Mouse (Mus musculus) intestine, embryonic 16.5 days (tissue): Measurements from ENCODE around the gene Trabd2b. TPM values are rescaled to one million over a fixed set of nuclear protein-coding genes. Genes with fewer than 3 reads are reported as not detected.

Experiments
- ATAC-seq: fragments of 200-750 bp; cut with Nextera tagmentation; 2 replicates; pipeline ENCODE4 v1.8.0; 2017; ENCODE audit warnings: moderate TSS enrichment, moderate library complexity
- H3K27ac ChIP-seq: fragments of 300-500 bp; sonication (generic); 2 replicates; pipeline ENCODE4 v1.5.1; 2014; ENCODE audit warnings: mild to moderate bottlenecking, low read length
- H3K27me3 ChIP-seq: fragments of 300-500 bp; sonication (generic); replicated peaks from 2 replicates; pipeline ENCODE4 v1.6.1; 2014; ENCODE audit warnings: low read length, control low read depth, mixed read lengths; ENCODE audit not compliant: control insufficient read depth, insufficient read depth
- H3K36me3 ChIP-seq: fragments of 300-500 bp; sonication (generic); 2 replicates; pipeline ENCODE4 v1.6.1; 2014; ENCODE audit warnings: low read length, control low read depth; ENCODE audit not compliant: control insufficient read depth, insufficient read depth
- H3K4me1 ChIP-seq: fragments of 300-500 bp; sonication (generic); 2 replicates; pipeline ENCODE4 v1.6.1; 2014; ENCODE audit warnings: low read length, control low read depth, mixed read lengths; ENCODE audit not compliant: control insufficient read depth, insufficient read depth
- H3K4me2 ChIP-seq: fragments of 300-500 bp; sonication (generic); 2 replicates; pipeline ENCODE4 v1.6.1; 2014; ENCODE audit warnings: low read depth, low read length, control low read depth
- H3K4me3 ChIP-seq: fragments of 300-500 bp; sonication (generic); 2 replicates; pipeline ENCODE4 v1.5.1; 2014; ENCODE audit warnings: mild to moderate bottlenecking, low read length
- H3K9ac ChIP-seq: fragments of 300-500 bp; sonication (generic); 2 replicates; pipeline ENCODE4 v1.6.1; 2014; ENCODE audit warnings: low read depth, low read length
- H3K9me3 ChIP-seq: fragments of 300-500 bp; sonication (generic); 2 replicates; pipeline ENCODE4 v1.6.1; 2016; ENCODE audit warnings: low read length, control low read depth; ENCODE audit not compliant: control insufficient read depth
- WGBS: fragments of 180-500 bp; shearing (Covaris S2); extraction: QIAGEN DNeasy Blood & Tissue Kit; methylation state at CpG from one replicate; pipeline ENCODE4 v1.1.7; 2014; 5-methylcytosine and 5-hydroxymethylcytosine counted together
- polyA plus RNA-seq: library from polyadenylated mRNA; unstranded; fragments of >200 nt; fragmentation: Nextera tagmentation; extraction: Ambion mirVana; gene quantifications from 2 replicates; pipeline ENCODE4 v1.2.1, GENCODE M21; 2015

Trabd2b gene
- polyA plus RNA-seq, 1 experiment from 2014 or later, result 0.37 TPM

- H3K27ac ChIP-seq, result no peak overlapping the region
- no peak overlapping the region for H3K4me2 ChIP-seq
- no peak for ATAC-seq
- H3K27me3 ChIP-seq, result no peaks in the 10 kb centered on the region
- no peaks in the 10 kb centered on the region for H3K4me1 ChIP-seq
- no peaks in the 10 kb centered on the region for H3K9me3 ChIP-seq
- no peak overlapping the region for H3K4me3 ChIP-seq
- WGBS, result 73% methylated on average over 6 of the region's 6 CpGs
- no peak overlapping the region for H3K9ac ChIP-seq
- no peaks in the 10 kb centered on the region for H3K36me3 ChIP-seq
Observed at GRCm38 (mm10) chr4:114531591-114531990, 125.1 kb downstream of the Trabd2b start.

- H3K27ac ChIP-seq, result no peak overlapping the region
- no peak overlapping the region for H3K9ac ChIP-seq
- no peak overlapping the region for H3K4me2 ChIP-seq
- no peaks in the 10 kb centered on the region for H3K36me3 ChIP-seq
- no peak overlapping the region for H3K4me3 ChIP-seq
- H3K4me1 ChIP-seq, result no peaks in the 10 kb centered on the region
- no peak for ATAC-seq
- WGBS, result 71% methylated on average over 4 of the region's 4 CpGs
- H3K27me3 ChIP-seq, result no peaks in the 10 kb centered on the region
- H3K9me3 ChIP-seq, result no peaks in the 10 kb centered on the region
Observed at GRCm38 (mm10) chr4:114533894-114534754, 127.6 kb downstream of the Trabd2b start.

- H3K4me3 ChIP-seq, result no peak overlapping the region
- H3K9me3 ChIP-seq, result no peaks in the 10 kb centered on the region
- ATAC-seq, result no peak
- no peaks in the 10 kb centered on the region for H3K36me3 ChIP-seq
- H3K4me2 ChIP-seq, result no peak overlapping the region
- H3K4me1 ChIP-seq, result no peaks in the 10 kb centered on the region
- H3K27ac ChIP-seq, result no peak overlapping the region
- no peaks in the 10 kb centered on the region for H3K27me3 ChIP-seq
- no peak overlapping the region for H3K9ac ChIP-seq
- WGBS, result 74% methylated on average over 6 of the region's 6 CpGs
Observed at GRCm38 (mm10) chr4:114537376-114537974, 131.0 kb downstream of the Trabd2b start.

GRCm38 (mm10) chr4:114540031-114540430 lies 133.5 kb downstream of the Trabd2b start:
- Histone ChIP-seq H3K4me2 (no peak overlapping the region), H3K9me3 (no peaks in the 10 kb centered on the region), H3K4me3 (no peak overlapping the region), H3K27ac (no peak overlapping the region), H3K27me3 (no peaks in the 10 kb centered on the region), H3K36me3 (no peaks in the 10 kb centered on the region), H3K9ac (no peak overlapping the region), H3K4me1 (no peaks in the 10 kb centered on the region)
- no peak for ATAC-seq
- WGBS, result 88% methylated on average over 7 of the region's 7 CpGs

DNA sequence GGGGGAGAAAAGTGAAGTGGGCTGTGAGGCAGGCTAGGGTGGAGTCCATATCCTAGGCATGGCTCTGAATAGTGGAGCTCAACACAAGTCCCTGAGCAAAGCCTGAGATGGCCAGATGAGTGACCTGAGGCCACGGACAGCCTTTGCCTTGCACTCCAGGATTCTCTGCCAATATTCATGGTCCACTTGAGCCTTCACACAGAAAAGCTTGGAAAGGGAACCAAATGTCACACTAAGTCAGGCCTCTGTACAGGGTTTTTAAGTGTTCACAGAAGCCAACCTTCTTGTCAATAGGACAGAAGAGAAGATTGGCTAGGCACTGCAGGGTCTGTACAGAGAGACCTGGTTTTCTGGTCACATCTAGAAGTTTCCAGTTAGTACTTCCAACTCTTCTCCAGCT lies 134.7 kb downstream of the Trabd2b start:
- Histone ChIP-seq H3K9me3 (no peaks in the 10 kb centered on the region), H3K27ac (no peak overlapping the region), H3K36me3 (no peaks in the 10 kb centered on the region), H3K4me1 (no peaks in the 10 kb centered on the region), H3K4me2 (no peak overlapping the region), H3K4me3 (no peak overlapping the region), H3K9ac (no peak overlapping the region), H3K27me3 (no peaks in the 10 kb centered on the region)
- 95% methylated on average over 1 of the region's 1 CpGs for WGBS
- ATAC-seq, result no peak

DNA sequence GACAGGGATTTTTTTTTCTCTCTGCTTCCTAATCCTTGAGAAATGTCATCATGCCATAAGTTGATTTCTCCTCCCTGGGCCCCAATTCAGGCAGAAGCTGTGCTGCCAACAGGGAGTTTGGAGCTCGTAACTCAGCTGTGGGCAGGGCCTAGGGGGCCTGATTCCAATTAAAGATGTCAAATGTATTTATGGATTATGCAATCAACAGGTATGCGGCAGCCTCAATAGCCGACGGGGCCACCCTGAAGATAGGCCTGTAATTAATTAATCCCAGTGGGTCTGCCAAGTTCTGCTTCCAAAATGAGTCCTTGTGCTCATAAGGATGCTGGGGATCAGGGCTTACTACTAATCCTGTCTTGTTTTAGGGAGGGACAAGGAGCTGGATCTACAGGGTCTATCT lies 135.6 kb downstream of the Trabd2b start:
- Histone ChIP-seq H3K27ac (no peak overlapping the region), H3K9ac (no peak overlapping the region), H3K27me3 (no peaks in the 10 kb centered on the region), H3K9me3 (no peaks in the 10 kb centered on the region), H3K4me3 (no peak overlapping the region), H3K36me3 (no peaks in the 10 kb centered on the region), H3K4me2 (no peak overlapping the region), H3K4me1 (no peaks in the 10 kb centered on the region)
- WGBS, result 61% methylated on average over 4 of the region's 4 CpGs
- no peak for ATAC-seq

- Histone ChIP-seq H3K4me3 (no peak overlapping the region), H3K27me3 (no peaks in the 10 kb centered on the region), H3K9me3 (no peaks in the 10 kb centered on the region), H3K27ac (no peak overlapping the region), H3K4me2 (no peak overlapping the region), H3K4me1 (no peaks in the 10 kb centered on the region), H3K36me3 (no peaks in the 10 kb centered on the region), H3K9ac (no peak overlapping the region)
- peak; percentile 80 for ATAC-seq
- WGBS, result 66% methylated on average over 3 of the region's 3 CpGs
Observed at GRCm38 (mm10) chr4:114545481-114546200, 139.1 kb downstream of the Trabd2b start.

DNA sequence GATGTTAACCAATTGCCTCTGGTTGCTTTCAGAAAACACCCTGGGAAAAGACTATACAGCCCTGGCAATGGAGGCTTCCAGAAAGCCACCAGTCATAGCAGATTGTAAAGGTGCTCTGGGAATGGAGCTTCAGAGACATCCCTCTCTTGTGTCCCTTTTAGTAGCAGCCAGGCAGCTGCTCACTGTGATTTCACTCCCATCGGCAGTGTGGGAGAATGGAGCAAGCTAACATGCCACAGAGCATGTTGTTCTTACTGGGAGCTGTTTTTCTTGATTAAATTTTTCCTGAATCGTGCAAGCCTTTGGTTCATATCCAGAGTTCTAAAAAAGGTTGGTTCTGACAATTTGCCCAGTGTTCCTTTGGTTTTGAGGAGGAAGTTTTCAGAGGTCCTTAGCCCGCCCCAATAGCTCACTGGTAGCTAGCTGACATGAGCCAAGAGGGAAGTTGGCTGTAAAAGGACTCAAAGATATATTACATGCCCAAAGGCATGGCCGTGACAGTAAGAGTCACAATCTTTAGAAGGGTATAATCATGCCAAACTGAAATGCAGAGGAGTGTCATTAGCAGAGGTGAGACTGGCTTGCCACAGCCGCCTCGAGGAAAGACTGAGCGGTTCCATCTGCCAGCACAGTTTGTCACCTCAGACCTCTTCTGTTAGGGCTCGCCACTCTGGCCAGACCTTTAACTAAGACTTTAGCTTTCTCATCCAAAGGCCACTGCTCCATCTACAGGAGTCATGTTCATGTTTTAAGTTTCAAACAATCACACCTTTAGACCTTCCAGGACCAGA lies 141.3 kb downstream of the Trabd2b start:
- peaks cover 3% of the 10 kb centered on the region; the same call in 1 of the 2 replicates for H3K4me1 ChIP-seq
- 79% methylated on average over 8 of the region's 8 CpGs for WGBS
- H3K27ac ChIP-seq, result no peak overlapping the region
- no peak for ATAC-seq
- H3K4me2 ChIP-seq, result no peak overlapping the region
- H3K27me3 ChIP-seq, result no peaks in the 10 kb centered on the region
- H3K4me3 ChIP-seq, result no peak overlapping the region
- H3K36me3 ChIP-seq, result no peaks in the 10 kb centered on the region
- H3K9me3 ChIP-seq, result no peaks in the 10 kb centered on the region
- no peak overlapping the region for H3K9ac ChIP-seq

DNA sequence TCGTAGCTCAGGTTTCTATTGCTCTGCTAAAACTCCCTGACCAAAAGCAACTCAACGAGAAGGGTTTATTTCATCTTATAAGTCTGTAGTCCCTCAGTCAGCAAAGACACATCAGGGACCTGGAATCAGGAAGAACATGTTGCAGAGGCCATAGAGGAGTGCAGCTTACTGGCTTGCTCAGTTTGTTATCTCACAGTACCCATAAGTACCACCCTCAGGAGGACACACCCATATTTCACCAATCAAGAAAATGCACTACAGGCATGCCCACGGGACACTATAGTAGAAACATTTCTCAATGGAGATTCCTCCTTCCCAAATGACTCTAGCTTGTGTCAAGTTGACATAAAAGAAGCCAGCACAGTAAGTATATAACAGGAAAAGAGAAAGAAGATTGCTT lies 143.0 kb downstream of the Trabd2b start:
- Histone ChIP-seq H3K9me3 (no peaks in the 10 kb centered on the region), H3K4me1 (peaks cover 3% of the 10 kb centered on the region; the same call in 1 of the 2 replicates), H3K27ac (no peak overlapping the region), H3K36me3 (no peaks in the 10 kb centered on the region), H3K4me2 (no peak overlapping the region), H3K27me3 (no peaks in the 10 kb centered on the region), H3K4me3 (no peak overlapping the region), H3K9ac (no peak overlapping the region)
- ATAC-seq, result no peak
- WGBS, result 82% methylated on average over 3 of the region's 3 CpGs
